Mouse (Mus musculus): ENCODE data around the gene Psen2. TPM values are rescaled to one million over a fixed set of nuclear protein-coding genes. Genes with fewer than 3 reads are reported as not detected.

The Psen2 gene
- polyA plus RNA-seq, 2 experiments, result 18.2 to 19.9 TPM

DNA sequence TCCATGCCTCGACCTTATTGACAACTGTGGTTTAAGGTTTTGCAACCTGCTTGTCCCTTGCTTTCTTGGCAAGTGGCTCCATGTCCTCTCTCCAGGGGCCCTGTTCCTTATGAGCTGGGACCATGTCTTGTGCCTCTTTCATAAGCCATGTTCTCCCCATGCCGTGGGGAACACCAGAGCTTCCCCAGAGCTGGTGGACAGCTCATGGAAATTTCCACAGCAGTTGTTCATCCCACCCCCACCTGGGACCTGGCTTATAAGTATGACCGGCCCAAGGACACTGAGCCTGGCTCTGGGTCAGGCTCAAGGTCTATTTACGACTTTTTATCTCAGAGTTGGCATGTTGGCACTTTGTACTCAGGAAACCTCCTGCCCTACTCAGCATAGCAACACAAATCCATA is 53.2 kb downstream of the Psen2 start:
- no peaks in the 10 kb centered on the region for H3K9me3 ChIP-seq (ENCODE audit: control insufficient read depth, low read length)
- no peak overlapping the region for H3K4me3 ChIP-seq (ENCODE audit: insufficient read depth in 1 of 2, low read depth in 2 of 2, low read length in 2 of 2)
- H3K27me3 ChIP-seq (ENCODE audit: control insufficient read depth, insufficient read depth, low read length), result no peaks in the 10 kb centered on the region
- ATAC-seq (ENCODE audit: insufficient read depth), result no peak
- H3K36me3 ChIP-seq (replicated peaks; ENCODE audit: control insufficient read depth, insufficient read depth, low read depth), result no peaks in the 10 kb centered on the region
- no peak overlapping the region for H3K4me2 ChIP-seq (ENCODE audit: low read depth)
- 55% methylated on average over 4 of the region's 4 CpGs for WGBS (ENCODE audit: insufficient replicate concordance)
- peaks cover 0 to 5% of the 10 kb centered on the region in 2 experiments; a peak in 2 of 4 replicates for H3K4me1 ChIP-seq (replicated peaks; ENCODE audit: control insufficient read depth in 2 of 2, insufficient read depth in 2 of 2, low read length in 1 of 2)
- H3K9ac ChIP-seq (replicated peaks), result no peak overlapping the region
- TF ChIP-seq CTCF (IDR thresholded peaks at IDR 0.05; ENCODE audit: low read depth) (no peak), EP300 (IDR thresholded peaks at IDR 0.05; ENCODE audit: low read depth) (no peak)
- DNase-seq (ENCODE audit: low read depth in 3 of 3, low spot score in 3 of 3), result no peak
- H3K27ac ChIP-seq, result no peak overlapping the region

DNA sequence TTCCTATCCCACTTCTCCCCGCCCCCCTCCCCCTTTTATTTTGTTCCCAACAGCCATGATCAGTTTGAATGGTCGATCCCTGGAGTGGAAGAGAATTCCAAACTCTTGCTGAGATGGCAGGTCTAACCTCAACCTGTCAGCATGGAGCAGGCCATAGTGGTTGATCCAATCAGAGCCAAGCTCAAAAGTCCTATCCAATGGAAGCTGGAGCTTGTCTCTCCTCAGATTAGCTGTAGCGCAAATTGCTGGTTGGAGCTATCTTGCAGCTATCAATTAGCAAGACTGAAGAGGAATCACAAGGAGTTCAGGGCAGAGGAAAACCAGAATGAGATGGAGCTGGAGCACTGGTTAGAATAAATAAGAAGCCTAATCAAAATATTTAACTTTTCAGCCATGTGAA is 54.9 kb downstream of the Psen2 start:
- Histone ChIP-seq H3K4me3 (ENCODE audit: insufficient read depth in 1 of 2, low read depth in 2 of 2, low read length in 2 of 2) (no peak overlapping the region), H3K4me1 (replicated peaks; ENCODE audit: control insufficient read depth in 2 of 2, insufficient read depth in 2 of 2, low read length in 1 of 2) (peaks cover 0 to 5% of the 10 kb centered on the region in 2 experiments; a peak in 2 of 4 replicates), H3K4me2 (ENCODE audit: low read depth) (no peak overlapping the region), H3K27ac (no peak overlapping the region), H3K9ac (replicated peaks) (no peak overlapping the region), H3K27me3 (ENCODE audit: control insufficient read depth, insufficient read depth, low read length) (no peaks in the 10 kb centered on the region), H3K9me3 (ENCODE audit: control insufficient read depth, low read length) (no peaks in the 10 kb centered on the region), H3K36me3 (replicated peaks; ENCODE audit: control insufficient read depth, insufficient read depth, low read depth) (no peaks in the 10 kb centered on the region)
- DNase-seq (ENCODE audit: low read depth in 3 of 3, low spot score in 3 of 3), result no peak
- no peak for ATAC-seq (ENCODE audit: insufficient read depth)
- TF ChIP-seq CTCF (IDR thresholded peaks at IDR 0.05; ENCODE audit: low read depth) (no peak), EP300 (IDR thresholded peaks at IDR 0.05; ENCODE audit: low read depth) (no peak)
- WGBS (ENCODE audit: insufficient replicate concordance), result 55% methylated on average over 3 of the region's 3 CpGs

DNA sequence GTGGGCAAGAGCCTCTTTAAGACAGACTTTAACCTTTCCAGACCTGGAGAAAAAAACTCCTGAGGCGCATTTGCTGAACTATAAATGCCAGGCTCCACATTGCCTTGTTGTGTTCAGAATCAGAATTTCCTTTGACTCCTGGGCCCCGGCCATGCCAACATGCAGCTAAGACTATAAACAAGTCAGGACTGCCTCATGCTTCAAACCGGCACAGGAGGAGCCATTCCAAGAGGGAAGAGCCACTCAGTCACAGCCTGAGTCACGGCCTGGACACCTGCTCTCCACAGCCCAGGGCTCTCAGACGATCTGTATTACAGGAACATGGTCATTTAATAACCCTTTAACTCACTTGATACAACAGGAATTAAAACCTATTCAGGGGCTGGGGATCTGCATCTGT is 62.5 kb downstream of the Psen2 start:
- H3K9ac ChIP-seq (replicated peaks), result no peak overlapping the region
- peaks cover 4 to 5% of the 10 kb centered on the region in 2 experiments; a peak in 3 of 4 replicates for H3K4me1 ChIP-seq (replicated peaks; ENCODE audit: control insufficient read depth in 2 of 2, insufficient read depth in 2 of 2, low read length in 1 of 2)
- no peaks in the 10 kb centered on the region for H3K9me3 ChIP-seq (ENCODE audit: control insufficient read depth, low read length)
- no peak for TF ChIP-seq EP300 (IDR thresholded peaks at IDR 0.05; ENCODE audit: low read depth)
- TF ChIP-seq CTCF (IDR thresholded peaks at IDR 0.05; ENCODE audit: low read depth), result no peak
- 64% methylated on average over 5 of the region's 5 CpGs for WGBS (ENCODE audit: insufficient replicate concordance)
- no peak overlapping the region for H3K4me3 ChIP-seq (ENCODE audit: insufficient read depth in 1 of 2, low read depth in 2 of 2, low read length in 2 of 2)
- DNase-seq (ENCODE audit: low read depth in 3 of 3, low spot score in 3 of 3), result no peak
- H3K36me3 ChIP-seq (replicated peaks; ENCODE audit: control insufficient read depth, insufficient read depth, low read depth), result no peaks in the 10 kb centered on the region
- no peak for ATAC-seq (ENCODE audit: insufficient read depth)
- H3K27ac ChIP-seq, result no peak overlapping the region
- H3K27me3 ChIP-seq (ENCODE audit: control insufficient read depth, insufficient read depth, low read length), result no peaks in the 10 kb centered on the region
- no peak overlapping the region for H3K4me2 ChIP-seq (ENCODE audit: low read depth)

DNA sequence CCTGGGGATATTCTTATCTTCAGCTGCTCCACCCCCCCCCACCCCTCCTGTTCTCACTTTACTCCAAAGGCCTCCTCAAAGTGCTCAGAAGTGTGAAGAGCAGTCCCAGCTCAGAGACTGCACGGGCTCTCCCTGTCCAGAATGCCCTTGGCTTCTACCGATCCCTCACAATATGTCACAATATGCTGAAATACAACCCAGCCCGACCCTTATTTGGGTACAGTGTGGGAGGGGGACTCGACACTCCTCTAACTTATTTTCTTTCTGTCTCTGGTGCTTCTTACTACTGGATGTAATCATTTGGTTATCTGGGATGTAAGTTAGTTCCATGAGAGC is 63.6 kb downstream of the Psen2 start:
- Histone ChIP-seq H3K27me3 (ENCODE audit: control insufficient read depth, insufficient read depth, low read length) (no peaks in the 10 kb centered on the region), H3K4me2 (ENCODE audit: low read depth) (no peak overlapping the region), H3K9me3 (ENCODE audit: control insufficient read depth, low read length) (no peaks in the 10 kb centered on the region), H3K27ac (no peak overlapping the region), H3K9ac (replicated peaks) (no peak overlapping the region), H3K36me3 (replicated peaks; ENCODE audit: control insufficient read depth, insufficient read depth, low read depth) (no peaks in the 10 kb centered on the region), H3K4me1 (replicated peaks; ENCODE audit: control insufficient read depth in 2 of 2, insufficient read depth in 2 of 2, low read length in 1 of 2) (peaks cover 4 to 10% of the 10 kb centered on the region in 2 experiments), H3K4me3 (ENCODE audit: insufficient read depth in 1 of 2, low read depth in 2 of 2, low read length in 2 of 2) (no peak overlapping the region)
- 37% methylated on average over 4 of the region's 4 CpGs for WGBS (ENCODE audit: insufficient replicate concordance)
- TF ChIP-seq CTCF (IDR thresholded peaks at IDR 0.05; ENCODE audit: low read depth), result no peak
- TF ChIP-seq EP300 (IDR thresholded peaks at IDR 0.05; ENCODE audit: low read depth), result no peak
- DNase-seq (ENCODE audit: low read depth in 3 of 3, low spot score in 3 of 3) (no peak), ATAC-seq (ENCODE audit: insufficient read depth) (no peak)

DNA sequence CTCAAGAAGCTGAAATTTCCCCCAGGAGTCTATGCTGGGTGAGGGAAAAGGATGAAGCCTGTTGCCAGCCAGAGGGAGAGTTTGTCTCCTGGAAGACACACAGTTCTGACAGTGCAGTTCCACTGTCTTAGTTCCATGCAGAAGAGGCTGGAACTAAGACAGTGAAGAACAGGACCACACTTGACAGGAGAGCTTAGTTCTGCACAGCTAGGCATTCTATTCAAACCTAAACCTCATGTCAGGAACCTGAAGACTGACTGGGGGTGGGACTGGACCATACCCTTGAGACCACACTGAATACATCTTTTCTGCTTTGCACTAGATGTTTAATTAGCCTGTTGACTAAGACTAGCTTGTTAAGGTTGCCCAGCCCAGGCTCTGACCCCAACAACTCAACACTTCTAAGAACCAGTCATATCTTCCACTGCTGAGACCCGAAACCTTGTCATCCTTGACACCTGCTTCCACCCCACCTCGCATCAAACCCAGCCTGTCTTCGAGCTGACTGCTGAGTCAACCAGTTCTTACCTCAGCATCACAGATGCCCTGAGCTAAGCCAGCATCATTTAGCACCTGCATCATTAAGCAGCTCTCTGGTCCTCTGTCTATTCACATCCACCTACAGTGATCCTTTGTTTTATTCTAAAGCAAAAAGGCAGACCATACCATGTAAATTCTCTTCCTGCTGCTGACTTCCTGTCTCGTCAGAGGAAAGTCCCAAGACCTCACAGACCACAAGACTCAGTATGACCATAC is 64.1 kb downstream of the Psen2 start, which contains the start of gene Coq8a:
TSS of gene Coq8a (minus strand) at position 644 of the 756 bp plus-strand sequence.
- H3K27me3 ChIP-seq (ENCODE audit: control insufficient read depth, insufficient read depth, low read length), result no peaks in the 10 kb centered on the region
- no peak within 1 kb of the TSS for H3K4me2 ChIP-seq (ENCODE audit: low read depth)
- 26% methylated on average over 4 of the region's 4 CpGs for WGBS (ENCODE audit: insufficient replicate concordance)
- peaks cover 4 to 15% of the 10 kb centered on the region in 2 experiments for H3K4me1 ChIP-seq (replicated peaks; ENCODE audit: control insufficient read depth in 2 of 2, insufficient read depth in 2 of 2, low read length in 1 of 2)
- DNase-seq (ENCODE audit: low read depth in 3 of 3, low spot score in 3 of 3) (no peak), ATAC-seq (ENCODE audit: insufficient read depth) (no peak)
- H3K9ac ChIP-seq (replicated peaks), result no peak within 1 kb of the TSS
- H3K9me3 ChIP-seq (ENCODE audit: control insufficient read depth, low read length), result no peaks in the 10 kb centered on the region
- TF ChIP-seq CTCF (IDR thresholded peaks at IDR 0.05; ENCODE audit: low read depth) (no peak), EP300 (IDR thresholded peaks at IDR 0.05; ENCODE audit: low read depth) (no peak)
- H3K27ac ChIP-seq, result no peak within 1 kb of the TSS
- H3K36me3 ChIP-seq (replicated peaks; ENCODE audit: control insufficient read depth, insufficient read depth, low read depth), result no peaks in the 10 kb centered on the region
- H3K4me3 ChIP-seq (ENCODE audit: insufficient read depth in 1 of 2, low read depth in 2 of 2, low read length in 2 of 2), result no peak within 1 kb of the TSS
